Mouse (Mus musculus) effector memory CD4-positive, alpha-beta T cell, adult 7 months (primary cell): ENCODE measurements around the gene Fbxo5. TPM values are rescaled to one million over a fixed set of nuclear protein-coding genes. Genes with fewer than 3 reads are reported as not detected.

ENCODE experiments used
- polyA plus RNA-seq: library from polyadenylated mRNA; unstranded; fragments of 100-300 nt; shearing (Covaris generic); gene quantifications from one replicate; pipeline ENCODE4 v1.2.1, GENCODE M21; 2017

The Fbxo5 gene
- 9.8 TPM for polyA plus RNA-seq

DNA sequence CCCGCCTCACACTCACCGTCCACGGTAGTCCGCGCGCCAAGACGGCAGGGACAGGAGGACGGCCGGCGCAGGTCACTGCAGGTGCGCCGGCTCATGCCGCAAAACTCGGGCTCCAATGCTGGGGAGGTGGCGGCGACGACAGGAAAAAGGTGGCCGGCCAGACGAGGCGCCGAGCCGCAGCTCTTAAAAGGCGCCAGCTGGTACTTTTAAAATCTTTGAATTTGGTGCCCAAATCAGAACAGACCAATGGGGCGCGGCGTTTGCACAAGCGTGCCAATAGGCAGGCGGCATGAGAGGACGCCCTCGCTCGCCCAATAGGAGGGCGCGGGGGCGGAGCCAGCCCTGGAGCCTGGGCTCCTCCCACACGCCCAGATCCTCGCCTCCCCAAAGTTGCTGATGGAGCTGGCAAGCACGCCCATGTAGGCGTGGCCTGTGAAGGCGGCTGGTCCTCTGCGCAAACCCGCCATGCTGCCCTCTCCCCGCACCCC lies at the start of gene Fbxo5:
Gene Fbxo5, minus strand, starts transcription at position 358 of the 488 bp plus-strand sequence.

GRCm38 (mm10) chr10:5823740-5824491 lies 18.5 kb upstream of the Fbxo5 start, which contains the start of gene Mtrf1l:
TSS of gene Mtrf1l (minus strand) at chr10:5823910.

Other genes with a start within 250 kb of the Fbxo5 start
- gene Myct1, start 211.8 kb downstream of the Fbxo5 start, polyA plus RNA-seq, result not detected
- gene Vip, start 166.4 kb downstream of the Fbxo5 start, polyA plus RNA-seq, result not detected
- gene Mtrf1l, start 18.3 kb upstream of the Fbxo5 start, polyA plus RNA-seq, result 7.2 TPM
- not detected for gene Rgs17, start 116.8 kb upstream of the Fbxo5 start, polyA plus RNA-seq